Mouse (Mus musculus): ENCODE measurements at regions not wholly inside any gene's neighbourhood (a gene's known extent, or its start where the extent isn't known, plus 50 kb on each side); places are given as distances from the start of the nearest gene placed in this dataset.

DNA sequence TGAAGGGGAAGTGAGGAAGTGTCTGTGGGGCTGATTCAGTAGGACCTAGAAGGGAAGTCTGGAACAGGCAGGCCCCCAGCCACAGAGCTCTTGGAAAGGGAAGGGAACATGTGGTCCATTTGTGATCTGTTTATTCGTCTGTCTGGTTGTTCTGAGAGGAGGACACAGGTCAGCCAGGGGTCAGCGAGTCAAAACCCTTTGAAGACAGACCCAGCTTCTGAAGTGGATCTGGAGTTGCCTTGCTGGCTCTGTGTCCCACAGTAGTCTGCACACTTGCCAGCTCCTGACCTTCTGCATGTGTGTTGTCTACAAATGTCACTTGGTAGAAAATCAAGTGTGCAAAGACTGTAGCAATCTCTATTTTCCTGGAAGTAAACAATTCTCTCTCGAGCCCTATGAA is 119.3 kb upstream of the Osr1 start:
- Histone ChIP-seq H3K4me1 (ENCODE audit: control insufficient read depth, insufficient read depth, low read length) (no peaks in the 10 kb centered on the region), H3K4me3 (ENCODE audit: insufficient read depth, low read length) (no peak overlapping the region), H3K27ac (ENCODE audit: insufficient read depth, low read depth, low read length) (no peak overlapping the region)
- no peak for TF ChIP-seq CTCF (IDR thresholded peaks at IDR 0.05; ENCODE audit: low read depth, low read length)
- TF ChIP-seq POLR2A (IDR thresholded peaks at IDR 0.05; ENCODE audit: borderline replicate concordance, low read depth, low read length), result no peak

DNA sequence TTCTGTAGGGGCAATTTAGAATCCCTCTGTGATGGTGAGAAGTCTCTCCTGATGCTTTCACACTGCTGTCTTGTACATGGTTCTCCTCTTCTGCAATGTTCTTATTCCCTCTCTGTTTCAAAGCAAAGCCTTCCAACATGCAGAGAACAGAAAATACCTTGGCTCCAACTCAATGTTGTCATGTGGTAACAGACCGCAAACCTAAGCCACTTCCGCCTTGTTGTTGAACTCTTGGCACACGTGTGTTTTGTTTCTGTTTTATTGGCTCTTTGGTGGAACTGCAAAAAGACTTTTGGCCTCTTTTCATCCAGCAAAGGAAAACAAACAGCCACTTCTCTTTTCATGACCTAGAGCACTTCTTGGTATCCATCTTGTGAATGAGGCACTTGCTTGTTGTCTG is 109.7 kb upstream of the Osr1 start:
- no peak overlapping the region for H3K27ac ChIP-seq (ENCODE audit: insufficient read depth, low read depth, low read length)
- 0 out of 2 replicates have a peak, but pooled peaks cover 2% of the 10 kb centered on the region for H3K4me1 ChIP-seq (ENCODE audit: control insufficient read depth, insufficient read depth, low read length)
- TF ChIP-seq POLR2A (IDR thresholded peaks at IDR 0.05; ENCODE audit: borderline replicate concordance, low read depth, low read length), result no peak
- no peak for TF ChIP-seq CTCF (IDR thresholded peaks at IDR 0.05; ENCODE audit: low read depth, low read length)
- H3K4me3 ChIP-seq (ENCODE audit: insufficient read depth, low read length), result no peak overlapping the region

- Histone ChIP-seq H3K27ac (ENCODE audit: insufficient read depth, low read depth, low read length) (no peak overlapping the region), H3K4me3 (ENCODE audit: insufficient read depth, low read length) (no peak overlapping the region), H3K4me1 (ENCODE audit: control insufficient read depth, insufficient read depth, low read length) (no peaks in the 10 kb centered on the region)
- no peak for TF ChIP-seq POLR2A (IDR thresholded peaks at IDR 0.05; ENCODE audit: borderline replicate concordance, low read depth, low read length)
- TF ChIP-seq CTCF (IDR thresholded peaks at IDR 0.05; ENCODE audit: low read depth, low read length), result no peak
Observed at GRCm38 (mm10) chr12:9469655-9470470, 100.1 kb upstream of the Osr1 start.

DNA sequence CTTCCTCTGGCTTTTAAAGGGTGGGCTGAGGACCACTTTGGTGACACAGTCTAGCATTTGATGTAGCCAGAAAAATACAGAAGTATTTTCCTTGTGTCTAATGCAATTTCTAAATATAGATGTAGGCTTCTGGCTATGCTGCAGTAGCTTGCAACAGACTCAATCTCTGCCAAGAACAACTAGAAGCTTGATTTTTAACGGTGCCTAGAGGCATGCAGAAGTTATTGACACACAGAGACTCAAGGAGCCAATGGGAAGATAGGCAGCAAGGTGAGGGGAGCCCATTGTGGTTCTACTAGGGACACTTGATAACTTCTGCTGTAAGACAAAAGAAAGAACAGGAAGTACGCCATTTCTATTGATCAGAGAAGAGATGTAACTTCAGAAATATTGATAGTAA is 94.1 kb upstream of the Osr1 start:
- Histone ChIP-seq H3K27ac (ENCODE audit: insufficient read depth, low read depth, low read length) (no peak overlapping the region), H3K4me3 (ENCODE audit: insufficient read depth, low read length) (no peak overlapping the region), H3K4me1 (ENCODE audit: control insufficient read depth, insufficient read depth, low read length) (no peaks in the 10 kb centered on the region)
- TF ChIP-seq POLR2A (IDR thresholded peaks at IDR 0.05; ENCODE audit: borderline replicate concordance, low read depth, low read length) (no peak), CTCF (IDR thresholded peaks at IDR 0.05; ENCODE audit: low read depth, low read length) (no peak)

GRCm38 (mm10) chr12:9478201-9478600 is 91.7 kb upstream of the Osr1 start:
- H3K4me3 ChIP-seq (ENCODE audit: insufficient read depth, low read length), result no peak overlapping the region
- TF ChIP-seq CTCF (IDR thresholded peaks at IDR 0.05; ENCODE audit: low read depth, low read length) (no peak), POLR2A (IDR thresholded peaks at IDR 0.05; ENCODE audit: borderline replicate concordance, low read depth, low read length) (no peak)
- no peaks in the 10 kb centered on the region for H3K4me1 ChIP-seq (ENCODE audit: control insufficient read depth, insufficient read depth, low read length)
- H3K27ac ChIP-seq (ENCODE audit: insufficient read depth, low read depth, low read length), result no peak overlapping the region

GRCm38 (mm10) chr12:9487674-9488413 is 82.1 kb upstream of the Osr1 start:
- no peak overlapping the region for H3K4me3 ChIP-seq (ENCODE audit: insufficient read depth, low read length)
- H3K4me1 ChIP-seq (ENCODE audit: control insufficient read depth, insufficient read depth, low read length), result no peaks in the 10 kb centered on the region
- TF ChIP-seq POLR2A (IDR thresholded peaks at IDR 0.05; ENCODE audit: borderline replicate concordance, low read depth, low read length), result no peak
- no peak for TF ChIP-seq CTCF (IDR thresholded peaks at IDR 0.05; ENCODE audit: low read depth, low read length)
- no peak overlapping the region for H3K27ac ChIP-seq (ENCODE audit: insufficient read depth, low read depth, low read length)

GRCm38 (mm10) chr12:9513926-9514325 is 56.0 kb upstream of the Osr1 start:
- Histone ChIP-seq H3K4me1 (ENCODE audit: control insufficient read depth, insufficient read depth, low read length) (no peaks in the 10 kb centered on the region), H3K27ac (ENCODE audit: insufficient read depth, low read depth, low read length) (no peak overlapping the region)
- TF ChIP-seq CTCF (IDR thresholded peaks at IDR 0.05; ENCODE audit: low read depth, low read length), result no peak
- no peak for TF ChIP-seq POLR2A (IDR thresholded peaks at IDR 0.05; ENCODE audit: borderline replicate concordance, low read depth, low read length)

DNA sequence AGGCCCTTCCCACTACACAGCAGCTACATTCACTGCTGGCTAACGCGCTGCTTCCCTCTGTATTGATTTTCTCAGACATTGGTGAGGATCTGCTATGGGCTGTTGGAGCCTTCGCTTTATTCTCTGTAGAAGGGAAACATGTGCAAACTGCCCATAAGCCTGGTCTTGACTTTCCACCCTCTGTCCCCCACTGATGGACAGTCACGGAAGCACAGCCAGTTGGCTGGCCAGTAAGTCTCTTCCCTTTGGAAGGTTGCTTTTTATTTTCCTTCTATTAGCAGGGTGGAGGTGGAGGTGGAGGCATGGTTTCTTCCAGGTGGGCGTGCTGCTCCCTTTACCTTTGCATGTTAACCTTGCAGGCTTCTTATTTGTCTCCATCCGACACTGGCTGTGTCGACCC is 51.1 kb upstream of the Osr1 start:
- no peak for TF ChIP-seq POLR2A (IDR thresholded peaks at IDR 0.05; ENCODE audit: borderline replicate concordance, low read depth, low read length)
- no peak for TF ChIP-seq CTCF (IDR thresholded peaks at IDR 0.05; ENCODE audit: low read depth, low read length)
- H3K4me1 ChIP-seq (ENCODE audit: control insufficient read depth, insufficient read depth, low read length), result no peaks in the 10 kb centered on the region
- H3K27ac ChIP-seq (ENCODE audit: insufficient read depth, low read depth, low read length), result no peak overlapping the region
- no peak overlapping the region for H3K4me3 ChIP-seq (ENCODE audit: insufficient read depth, low read length)

More at GRCm38 (mm10) chr12:9513926-9514325, 56.0 kb upstream of the Osr1 start:
- H3K4me3 ChIP-seq (ENCODE audit: insufficient read depth, low read length), result no peak overlapping the region

DNA sequence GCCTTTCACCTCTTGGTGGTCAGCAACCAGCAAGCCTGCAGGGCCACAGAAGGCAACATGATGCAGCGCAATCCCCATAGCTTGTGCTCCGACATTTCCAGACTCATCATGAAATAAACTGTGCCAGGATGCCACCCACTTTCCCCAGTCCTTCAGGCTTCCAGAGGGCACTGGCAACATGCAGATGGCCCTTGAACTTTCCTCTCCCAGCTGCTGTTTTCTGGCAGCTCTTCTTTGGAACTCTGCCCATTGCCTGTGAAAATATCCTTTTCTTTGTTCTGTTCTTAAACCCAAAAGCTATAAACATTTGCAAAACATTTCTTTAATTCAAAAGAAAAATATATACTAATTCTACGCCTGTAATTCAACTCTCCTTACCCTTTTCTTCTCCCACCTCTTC is 50.6 kb upstream of the Osr1 start:
- Histone ChIP-seq H3K4me1 (ENCODE audit: control insufficient read depth, insufficient read depth, low read length) (no peaks in the 10 kb centered on the region), H3K27ac (ENCODE audit: insufficient read depth, low read depth, low read length) (no peak overlapping the region), H3K4me3 (ENCODE audit: insufficient read depth, low read length) (no peak overlapping the region)
- TF ChIP-seq CTCF (IDR thresholded peaks at IDR 0.05; ENCODE audit: low read depth, low read length) (no peak), POLR2A (IDR thresholded peaks at IDR 0.05; ENCODE audit: borderline replicate concordance, low read depth, low read length) (no peak)
